Mouse (Mus musculus) c-Kit-positive CD71-positive TER-119-negative erythroid progenitor cells, embryonic 14.5 days (primary cell): ENCODE results near the gene Olfr317.
"Not testable (repeated sequence)": the region's sequence is repeated elsewhere in the genome, so short reads cannot be mapped to it uniquely, and the experiment has no call there.

Experiments used
- DNase-seq: peaks from one replicate; pipeline ENCODE4 v3.0.0-alpha.2; 2013; ENCODE audit warnings: low read depth

Olfr317 gene

DNA sequence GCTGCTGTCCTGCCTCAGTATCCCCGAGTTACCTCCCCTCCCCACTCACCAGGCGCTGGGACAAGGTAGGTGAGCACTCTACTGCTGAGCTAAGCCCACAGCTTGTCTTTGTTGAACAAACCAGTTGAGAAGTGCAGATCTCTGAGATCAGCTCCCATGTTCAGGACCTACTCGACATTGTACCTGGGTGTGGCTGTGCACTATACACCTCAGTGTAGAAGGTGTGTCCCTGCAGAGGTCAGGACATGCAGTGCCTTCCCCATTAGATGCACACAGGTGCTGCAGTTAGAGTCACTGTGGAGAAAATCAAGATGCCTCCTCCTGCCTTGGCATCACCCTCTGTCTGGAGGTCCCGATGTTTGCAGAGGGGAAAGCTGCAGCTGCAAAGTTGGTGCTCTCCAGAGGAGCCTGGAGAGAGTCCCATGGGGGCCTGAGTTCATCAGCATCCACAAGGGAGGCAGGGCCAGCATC, at the start of gene Olfr317:
TSS of gene Olfr317 (minus strand) at position 421 of the 471 bp plus-strand sequence.
- no peak for DNase-seq

DNA sequence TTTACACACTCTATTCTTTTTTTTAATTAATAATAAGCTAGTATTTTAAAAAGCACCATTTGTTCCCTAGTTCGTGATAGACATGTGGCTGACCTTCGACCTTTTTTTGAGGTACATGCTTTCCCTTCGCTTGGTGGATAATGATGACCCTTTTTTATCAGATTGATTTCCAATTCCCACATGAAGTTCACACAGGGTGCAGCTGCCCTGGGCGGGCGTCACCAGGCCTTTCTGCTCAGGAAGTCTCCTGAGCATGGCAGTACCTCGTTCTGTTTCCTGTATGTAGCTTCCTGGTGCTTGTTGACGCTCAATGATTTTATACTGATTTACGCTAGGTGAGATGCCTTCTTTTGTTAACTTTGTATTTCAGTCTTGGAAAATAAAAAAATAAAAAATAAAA, 49.3 kb upstream of the Olfr317 start:
- no peak for DNase-seq

DNA sequence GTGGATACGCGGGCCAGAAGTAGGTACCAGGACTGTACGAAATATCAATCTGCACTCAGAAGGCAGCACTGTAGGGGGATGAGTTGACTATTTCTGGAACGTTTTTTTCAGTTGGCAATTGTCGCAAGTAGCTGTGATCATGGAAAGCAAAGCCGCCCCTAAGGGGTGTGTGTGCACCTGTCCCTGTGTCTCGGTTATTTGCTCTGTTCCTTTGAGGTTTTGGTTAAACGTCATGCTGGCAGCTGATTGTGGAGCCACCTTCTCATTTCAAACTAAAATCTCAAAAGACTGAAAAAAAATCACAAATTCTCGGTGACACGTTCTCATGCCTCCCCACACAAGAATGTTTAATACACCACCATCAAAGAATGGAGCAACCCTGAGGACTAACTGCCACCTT, 48.6 kb upstream of the Olfr317 start:
- no peak for DNase-seq

DNA sequence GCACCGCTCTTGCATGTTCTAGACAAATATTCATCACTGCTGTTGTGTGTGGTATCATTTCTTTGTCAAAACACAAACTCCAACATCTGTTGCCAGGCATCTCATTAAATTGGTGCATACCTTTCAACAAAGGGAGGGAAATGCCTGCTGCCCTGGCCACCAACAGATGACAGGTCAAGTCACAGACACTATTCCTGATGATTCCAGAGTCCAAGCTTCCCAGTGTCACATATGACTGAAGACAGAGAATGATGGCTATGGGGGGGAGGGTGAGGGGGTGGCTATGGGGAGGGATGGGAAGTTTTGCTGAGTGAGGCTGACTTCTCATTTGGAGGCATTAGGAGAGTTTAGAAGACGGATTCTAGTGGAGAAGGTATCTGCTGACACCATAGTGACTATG, 45.2 kb upstream of the Olfr317 start:
- no peak for DNase-seq

DNA sequence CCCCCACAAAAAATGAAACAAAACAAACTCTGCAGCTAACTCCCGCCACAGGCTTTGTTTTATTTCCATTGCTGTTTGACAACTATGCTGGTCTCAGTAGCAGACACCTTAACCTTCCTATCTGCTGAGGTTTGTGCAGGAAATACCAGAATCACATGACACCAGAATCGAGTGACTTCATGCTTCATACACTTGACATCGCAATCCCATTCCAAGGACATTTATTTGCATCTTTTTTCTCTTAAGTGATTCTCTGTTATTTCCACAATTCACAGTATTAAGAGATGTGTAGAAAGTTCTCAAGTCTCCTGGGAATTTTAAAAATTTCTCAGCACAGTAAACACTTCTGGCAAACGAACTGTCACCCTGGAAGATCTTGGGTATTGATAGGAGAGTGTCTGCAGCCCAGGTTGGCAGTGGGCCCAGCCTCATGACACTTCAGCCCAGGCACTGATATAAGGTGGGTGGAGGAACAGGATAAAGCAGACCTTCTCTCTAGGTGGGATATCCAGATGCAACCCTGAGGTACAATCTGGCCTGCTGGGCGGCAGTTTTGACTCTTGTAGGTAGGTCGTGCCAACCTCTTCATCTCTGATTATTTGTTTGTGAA, 43.6 kb upstream of the Olfr317 start, which contains the start of gene Olfr314:
TSS of gene Olfr314 (plus strand) at position 473 of the 610 bp plus-strand sequence.
- no peak for DNase-seq

DNA sequence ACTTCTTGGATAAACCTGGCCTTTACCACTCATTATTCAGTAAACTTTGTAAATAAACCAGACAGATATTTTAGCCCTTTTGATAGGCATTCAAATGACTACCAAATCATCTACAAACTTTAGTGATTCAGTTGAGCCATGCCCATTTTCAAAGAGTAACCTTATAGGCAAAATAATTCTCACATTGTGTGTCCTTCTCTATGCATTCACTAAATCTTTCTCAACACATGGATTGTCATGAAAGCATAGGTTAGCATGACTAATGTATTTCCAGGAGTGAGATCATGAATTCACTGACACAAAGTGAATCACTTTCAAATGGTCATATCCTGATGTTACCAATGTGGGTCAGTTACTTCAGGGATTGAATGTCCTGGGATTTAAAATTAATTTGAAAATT, 33.9 kb upstream of the Olfr317 start, which contains the start of gene Olfr315:
TSS of gene Olfr315 (plus strand) at position 301 of the 400 bp plus-strand sequence.
- no peak for DNase-seq

DNA sequence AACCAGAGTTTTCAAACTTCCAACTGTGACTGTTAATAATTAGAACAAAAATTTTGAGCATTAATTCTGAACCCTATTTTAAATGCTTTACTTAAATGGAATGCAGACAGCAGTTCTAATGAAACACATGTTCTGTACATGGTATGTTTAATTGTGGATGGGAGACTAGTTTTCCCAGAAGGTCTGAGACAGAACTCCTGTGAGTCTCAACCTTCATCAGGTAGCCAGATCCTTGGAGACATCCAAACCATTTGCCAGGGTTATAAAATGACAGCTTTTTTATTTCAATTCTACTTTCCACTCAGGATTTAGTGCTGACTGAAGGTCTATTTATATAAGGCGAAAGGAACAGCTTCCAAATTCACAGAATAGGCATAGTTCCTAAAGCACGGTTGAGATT, 13.4 kb upstream of the Olfr317 start, which contains the start of gene Olfr316:
TSS of gene Olfr316 (plus strand) at position 301 of the 400 bp plus-strand sequence.
- no peak for DNase-seq

DNA sequence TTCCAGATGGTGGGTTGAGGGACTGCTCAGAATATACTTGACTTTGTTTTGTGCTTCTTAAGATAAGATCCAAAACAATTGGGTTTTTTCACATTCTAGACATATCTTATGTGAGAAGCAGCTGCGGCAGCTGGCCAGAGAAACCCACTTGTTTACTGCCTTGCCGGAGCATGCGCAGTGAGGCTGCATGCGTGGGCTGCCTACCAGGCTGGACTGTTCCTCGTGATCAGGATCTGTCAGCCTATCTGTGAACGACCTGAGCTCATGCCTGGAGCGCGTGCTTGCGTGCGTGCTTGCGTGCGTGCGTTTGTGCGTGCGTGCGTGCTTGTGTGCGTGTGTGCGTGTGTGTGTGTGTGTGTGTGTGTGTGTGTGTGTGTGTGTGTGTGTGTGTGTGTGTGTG, 12.1 kb upstream of the Olfr317 start:
- DNase-seq = not testable (repeated sequence)

DNA sequence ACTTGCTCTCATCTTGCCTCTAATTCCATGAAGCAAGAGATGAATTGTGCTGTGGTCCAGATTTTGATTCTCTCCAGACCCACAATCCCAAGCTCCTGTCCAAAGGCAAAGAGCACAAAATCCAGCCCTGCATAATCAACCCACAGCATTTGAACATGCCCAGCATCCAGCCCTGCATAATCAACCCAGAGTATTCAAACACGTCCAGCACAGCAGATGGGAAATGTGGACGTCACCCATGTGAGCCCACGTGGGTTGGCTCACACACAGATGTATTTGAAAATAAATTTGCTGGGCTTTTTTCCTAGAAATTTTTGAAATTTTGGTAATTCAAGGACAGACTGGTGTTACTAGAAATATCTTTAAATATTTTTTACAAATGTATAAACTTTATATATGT, 5.6 kb downstream of the Olfr317 start:
- no peak for DNase-seq

DNA sequence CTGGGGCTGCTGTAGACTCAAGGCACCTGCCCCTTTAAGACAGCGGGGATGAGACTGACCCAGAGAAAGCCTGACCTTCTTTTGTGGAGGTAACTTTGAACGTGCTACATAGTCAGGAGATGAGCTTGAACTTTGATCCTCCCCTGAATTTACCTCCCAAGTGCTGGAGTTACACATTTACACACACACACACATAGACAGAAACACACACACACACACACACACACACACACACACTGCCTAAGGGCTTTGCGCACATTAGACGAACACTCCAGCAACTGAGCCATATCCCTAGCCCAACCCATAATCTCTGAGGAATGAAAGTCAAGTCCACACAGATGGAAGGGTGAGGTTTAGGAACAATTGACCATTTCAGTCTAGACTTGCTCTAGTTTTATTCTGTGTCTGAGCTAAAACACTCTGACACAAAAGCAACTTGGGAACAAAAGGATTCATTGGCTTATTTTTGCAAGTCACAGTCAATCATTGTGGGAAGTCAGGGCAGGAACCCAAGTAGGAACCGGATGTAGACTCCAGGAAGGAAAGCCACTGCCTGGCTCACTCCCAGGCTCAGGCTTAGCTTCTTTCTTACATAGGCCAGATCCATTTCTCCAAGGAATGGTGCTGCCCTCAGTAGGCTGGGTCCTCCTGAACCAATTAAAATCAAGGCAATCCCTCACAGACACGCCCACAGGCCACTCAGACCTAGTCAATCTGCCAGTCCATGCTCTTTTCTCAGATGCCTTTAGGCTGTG, 10.9 kb downstream of the Olfr317 start:
- DNase-seq = not testable (repeated sequence)

DNA sequence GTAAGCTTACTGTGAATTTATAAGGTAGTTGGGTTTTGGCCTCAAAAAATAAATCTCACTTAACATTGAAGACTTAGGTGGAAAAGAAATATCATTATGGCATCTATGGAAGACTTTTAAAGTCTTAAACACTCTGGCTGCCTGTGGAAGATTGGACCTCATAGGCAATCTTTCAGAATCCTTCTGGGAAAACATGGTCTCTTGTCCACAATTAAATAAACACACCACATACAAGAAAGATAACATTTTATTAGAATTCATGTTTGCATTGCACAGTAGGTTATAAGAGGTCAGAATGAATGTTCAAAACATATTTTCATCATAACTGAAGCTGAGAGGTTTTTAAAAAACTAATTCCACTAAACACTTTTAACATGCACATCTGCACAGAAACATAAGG, 15.1 kb downstream of the Olfr317 start, which contains the start of gene Olfr318:
TSS of gene Olfr318 (minus strand) at position 101 of the 400 bp plus-strand sequence.
- DNase-seq = no peak

DNA sequence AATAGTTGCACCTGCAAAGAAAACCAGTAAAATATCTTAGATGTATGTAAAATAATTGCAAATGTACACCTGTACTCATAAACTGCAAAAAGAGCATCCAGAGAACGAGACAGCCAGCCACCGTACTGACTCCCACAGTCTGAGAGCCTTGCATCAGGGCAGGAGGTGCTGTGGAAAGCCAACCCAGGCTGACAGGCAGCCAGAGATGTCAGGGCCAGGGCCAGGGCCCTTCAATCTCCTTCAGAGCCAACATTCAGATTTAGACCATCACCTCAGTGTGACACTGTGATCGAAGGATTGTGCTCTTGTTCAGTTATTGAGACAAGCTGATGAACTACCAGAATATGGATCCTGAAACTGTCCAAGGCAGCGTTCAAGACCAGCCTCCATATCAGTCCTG, 19.3 kb downstream of the Olfr317 start:
- DNase-seq = no peak

DNA sequence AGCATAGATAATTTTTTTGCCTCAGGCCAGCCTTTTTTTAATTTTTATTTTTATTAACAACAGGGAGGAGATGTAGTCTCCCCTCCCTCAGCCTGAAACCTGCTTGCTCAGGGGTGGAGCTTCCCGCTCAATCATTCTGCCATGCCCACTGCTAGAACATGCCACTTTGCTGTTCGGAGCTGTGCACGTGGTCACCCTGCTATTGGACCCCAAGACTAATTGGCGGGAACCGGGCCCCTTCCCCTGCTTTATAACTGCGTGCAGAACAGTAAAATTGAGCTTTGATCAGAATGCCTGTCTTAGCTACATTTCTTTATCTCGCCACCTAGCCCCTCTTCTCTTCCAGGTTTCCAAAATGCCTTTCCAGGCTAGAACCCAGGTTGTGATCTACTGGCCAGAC, 21.3 kb downstream of the Olfr317 start:
- DNase-seq = not testable (repeated sequence)

DNA sequence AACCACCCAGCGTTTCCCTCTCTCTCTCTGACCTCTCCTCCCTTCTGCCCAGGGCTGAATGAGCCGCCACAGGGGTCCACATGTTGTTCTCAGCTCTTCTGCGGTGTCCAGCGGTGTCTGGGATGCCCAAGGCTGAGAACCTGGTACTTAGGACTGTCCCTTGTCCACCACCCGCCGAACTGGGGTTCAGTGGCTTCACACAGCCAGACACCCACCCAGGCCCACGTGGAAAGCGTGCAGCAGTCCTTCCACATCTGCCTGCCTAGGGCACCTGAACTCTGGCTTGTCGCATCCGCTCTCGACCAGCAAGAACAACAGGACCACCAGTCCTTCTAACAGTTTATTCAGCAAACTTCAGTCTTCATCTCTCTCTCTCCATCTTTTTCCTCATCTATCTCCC, 29.9 kb downstream of the Olfr317 start:
- no peak for DNase-seq

DNA sequence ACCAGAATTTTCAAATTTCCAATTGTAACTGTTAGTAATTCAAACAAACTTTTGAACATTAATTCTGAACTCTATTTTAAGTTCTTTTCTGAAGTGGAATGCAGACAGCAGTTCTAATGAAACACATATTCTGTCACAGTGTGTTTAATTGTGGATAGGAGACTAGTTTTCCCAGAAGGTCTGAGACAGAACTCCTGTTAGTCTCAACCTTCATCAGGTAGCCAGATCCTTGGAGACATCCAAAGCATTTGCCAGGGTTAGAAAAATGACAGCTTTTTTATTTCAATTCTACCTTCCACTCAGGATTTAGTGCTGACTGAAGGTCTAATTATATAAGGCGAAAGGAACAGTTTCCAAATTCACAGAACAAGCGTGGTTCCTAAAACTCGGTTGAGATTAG, 40.1 kb downstream of the Olfr317 start, which contains the start of gene Olfr319:
TSS of gene Olfr319 (plus strand) at position 301 of the 400 bp plus-strand sequence.
- no peak for DNase-seq
